Mouse (Mus musculus) frontal cortex, adult (tissue): ENCODE data around the gene Gm49361.

Source experiments
- ATAC-seq: cut with Nextera tagmentation; 2 replicates; pipeline ENCODE4 v1.9.2; 2017; ENCODE audit warnings: mild to moderate bottlenecking, moderate library complexity, mixed read lengths; ENCODE audit not compliant: low TSS enrichment

The Gm49361 gene

GRCm38 (mm10) chr14:57729975-57730499 lies 15.9 kb downstream of the Gm49361 start:
- ATAC-seq, result no peak

DNA sequence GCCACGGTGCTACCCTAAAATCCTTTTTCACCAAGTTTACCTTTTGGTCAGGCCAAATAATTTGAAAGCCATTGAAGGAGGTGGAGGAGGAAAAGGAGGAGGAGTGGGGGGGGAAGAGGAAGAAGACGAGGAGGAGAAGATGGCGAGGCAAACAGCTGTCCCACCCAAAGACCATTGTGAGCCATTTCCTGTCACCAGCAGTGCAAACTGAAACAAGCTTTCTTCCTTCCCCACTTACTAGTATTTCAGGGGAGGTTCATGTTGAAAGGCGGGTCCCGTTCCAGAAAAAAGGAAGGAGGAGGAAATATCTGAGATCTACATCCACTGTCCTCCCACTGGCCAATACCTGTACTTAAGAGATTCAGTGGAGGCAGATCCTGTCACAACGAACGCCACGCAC lies 16.5 kb downstream of the Gm49361 start:
- ATAC-seq, result no peak

- no peak for ATAC-seq
Observed at GRCm38 (mm10) chr14:57726172-57726571, 19.7 kb downstream of the Gm49361 start.

GRCm38 (mm10) chr14:57724473-57724872 lies 21.4 kb downstream of the Gm49361 start:
- no peak; the same call in 1 of the 2 replicates for ATAC-seq

DNA sequence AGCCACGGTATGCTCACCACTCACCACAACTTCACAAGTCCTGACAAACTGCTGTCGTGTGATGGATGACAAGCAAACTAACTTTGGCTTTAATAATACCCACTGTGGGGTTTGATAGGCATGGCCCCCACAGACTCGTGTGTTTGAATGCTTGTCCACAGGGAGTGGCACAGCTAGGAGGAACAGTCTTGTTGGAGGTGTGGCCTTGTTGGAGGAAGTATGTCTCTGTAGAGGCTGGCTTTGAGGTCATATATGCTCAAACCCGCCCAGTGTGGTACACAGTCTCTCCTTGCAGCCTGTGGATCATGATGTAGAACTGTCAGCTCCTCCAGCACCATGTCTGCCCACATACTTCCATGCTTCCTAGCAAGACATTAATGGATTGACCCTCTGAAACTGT lies 27.7 kb downstream of the Gm49361 start:
- no peak for ATAC-seq

GRCm38 (mm10) chr14:57716601-57717245 lies 29.2 kb downstream of the Gm49361 start:
- 0 out of 2 replicates have a peak, but pooled peaks have one; percentile 9 for ATAC-seq

DNA sequence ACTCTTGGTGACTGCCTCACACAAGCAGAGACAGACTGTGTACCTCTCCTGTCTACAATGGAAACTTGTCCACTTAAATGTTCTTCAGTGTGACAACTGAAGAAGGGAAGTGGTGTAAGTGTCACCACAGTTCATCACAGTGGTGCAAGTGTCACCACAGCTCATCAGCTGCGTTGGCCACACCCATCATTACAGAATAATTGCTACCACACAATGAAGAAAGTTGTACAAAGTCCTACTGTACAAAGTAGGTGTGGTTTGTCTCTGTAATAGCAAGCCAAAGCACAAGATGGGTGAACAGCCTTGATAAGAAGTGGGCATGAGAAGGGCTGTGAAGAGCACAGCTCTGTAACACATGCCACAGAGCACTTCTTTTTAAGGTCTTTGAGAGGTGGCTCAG lies 33.0 kb downstream of the Gm49361 start:
- ATAC-seq, result no peak

- ATAC-seq, result no peak
Observed at GRCm38 (mm10) chr14:57711059-57711458, 34.8 kb downstream of the Gm49361 start.

DNA sequence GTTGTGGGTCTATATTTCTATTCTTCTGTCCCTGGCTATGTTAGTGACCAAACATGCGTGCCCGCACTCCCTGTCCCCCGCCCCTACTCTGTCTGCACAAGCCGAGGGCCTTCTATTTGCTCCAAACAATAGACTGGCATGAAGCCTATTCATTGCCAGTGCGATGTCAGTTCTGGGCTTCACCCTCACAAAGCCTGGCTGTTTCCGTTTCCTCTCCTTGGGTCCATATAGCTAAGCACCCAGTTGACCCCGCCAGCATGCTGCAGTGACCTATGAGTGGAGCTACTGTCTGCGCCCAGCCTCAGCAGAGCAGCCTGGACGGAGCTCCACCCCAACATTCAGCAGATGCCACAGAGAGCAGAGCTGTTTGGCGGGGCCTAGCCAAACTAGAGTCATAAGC lies 36.7 kb downstream of the Gm49361 start:
- no peak for ATAC-seq

- ATAC-seq, result no peak
Observed at GRCm38 (mm10) chr14:57708580-57708979, 37.3 kb downstream of the Gm49361 start.

DNA sequence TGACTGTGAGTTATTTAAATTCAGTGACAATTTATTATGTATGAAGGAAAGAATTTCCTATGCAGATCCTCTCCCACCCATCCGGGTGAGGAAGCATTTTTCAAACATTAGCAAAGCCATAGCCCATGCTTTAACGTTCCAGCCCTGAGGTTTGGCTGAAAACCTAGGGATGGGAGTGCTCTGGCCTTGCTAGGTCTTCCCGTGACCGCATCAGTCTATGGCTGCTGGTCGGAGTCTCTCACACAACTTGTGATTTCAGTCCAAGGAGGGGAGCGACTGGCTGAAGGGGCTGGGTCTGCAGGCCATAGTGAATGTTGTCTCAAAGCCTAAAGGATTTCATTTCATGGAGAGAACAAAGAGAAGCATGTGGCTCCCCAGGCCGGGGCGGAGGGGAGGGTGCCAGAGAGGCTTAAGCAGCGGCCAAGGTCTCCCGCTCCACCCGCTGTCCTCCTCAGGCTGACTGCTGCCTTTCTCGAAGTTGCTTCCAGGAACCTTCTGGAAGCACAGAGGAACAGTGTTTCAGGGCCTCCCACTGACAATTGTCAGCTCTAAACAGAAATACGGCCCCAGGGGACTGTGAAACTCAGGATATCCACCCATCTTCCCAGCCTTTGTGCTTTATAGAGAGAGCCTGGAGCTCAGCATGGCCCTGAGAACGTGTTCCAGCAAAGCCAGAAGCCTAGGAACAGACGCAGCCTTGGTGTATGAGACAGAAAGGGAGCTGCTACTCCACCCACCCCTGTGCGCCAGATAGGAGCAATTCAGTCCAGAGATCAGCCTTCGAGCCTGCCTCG lies 38.6 kb downstream of the Gm49361 start:
- ATAC-seq, result peak; percentile 62

DNA sequence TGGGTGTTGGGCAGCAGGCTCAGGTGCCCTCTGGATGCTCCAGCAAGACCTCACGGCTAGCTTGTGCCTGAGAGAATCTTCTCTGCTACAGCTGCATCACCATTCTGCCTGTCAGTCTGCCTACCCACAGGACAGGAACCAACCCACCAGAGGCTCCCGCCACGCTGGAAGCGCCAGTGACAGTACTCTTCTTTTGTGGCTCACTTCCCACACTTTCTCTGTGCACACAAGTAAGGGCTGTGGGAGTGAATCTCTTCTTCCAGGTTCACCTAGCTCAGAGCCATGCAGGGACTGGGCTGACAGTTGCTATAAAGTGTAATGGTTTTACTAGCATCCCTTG lies 39.2 kb downstream of the Gm49361 start:
- peak; percentile 91 for ATAC-seq

GRCm38 (mm10) chr14:57705759-57706158 lies 40.1 kb downstream of the Gm49361 start:
- no peak for ATAC-seq

GRCm38 (mm10) chr14:57705075-57705474 lies 40.8 kb downstream of the Gm49361 start:
- ATAC-seq, result no peak

DNA sequence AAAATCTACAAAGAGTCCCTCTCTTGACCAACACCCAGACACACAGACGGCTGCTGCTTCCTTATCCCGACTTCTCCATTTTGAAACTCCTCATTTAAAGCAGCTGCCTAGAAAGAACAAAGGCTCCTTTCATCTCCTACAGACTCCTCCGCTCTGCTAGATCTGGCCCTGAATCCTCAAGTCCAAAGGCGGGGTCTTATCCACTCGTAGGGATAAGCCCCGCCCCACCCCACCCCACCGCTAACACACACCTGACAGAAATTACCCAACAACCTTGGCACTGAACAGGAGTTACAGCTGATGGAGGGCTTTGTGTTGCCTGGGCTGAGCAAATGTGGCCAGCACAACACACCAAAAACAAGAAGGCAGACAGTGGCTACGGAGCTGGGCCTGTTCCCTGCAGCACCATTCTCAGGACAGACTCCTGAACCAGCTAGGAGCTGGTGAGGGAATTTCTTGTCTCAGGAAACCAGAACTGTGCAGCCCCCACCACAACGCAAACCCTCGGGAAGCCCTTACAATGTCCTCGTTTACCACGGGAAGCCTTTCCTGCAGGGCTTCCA lies 43.9 kb downstream of the Gm49361 start:
- 0 out of 2 replicates have a peak, but pooled peaks have one; percentile 20 for ATAC-seq

GRCm38 (mm10) chr14:57699461-57699970 lies 46.4 kb downstream of the Gm49361 start:
- no peak for ATAC-seq

GRCm38 (mm10) chr14:57699016-57699415 lies 46.9 kb downstream of the Gm49361 start:
- ATAC-seq, result no peak

DNA sequence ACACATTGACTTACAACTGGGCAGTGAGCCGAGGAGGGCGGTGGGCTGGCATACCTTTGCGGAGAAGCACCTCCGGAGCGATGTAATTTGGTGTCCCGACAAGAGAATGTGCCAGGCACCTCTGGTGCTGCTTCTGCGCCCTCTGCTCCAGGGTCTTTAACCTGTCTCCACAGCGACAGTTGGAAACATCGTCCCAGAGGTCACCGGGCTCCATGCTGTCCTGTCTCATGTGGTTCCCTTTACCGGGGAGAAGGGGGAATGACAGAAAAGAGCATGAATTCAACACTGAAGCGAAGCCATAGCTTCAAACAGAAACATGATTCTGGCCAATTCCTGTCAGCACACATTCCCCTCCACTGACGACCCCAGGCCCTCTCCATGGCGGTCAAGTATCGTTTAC lies 49.8 kb downstream of the Gm49361 start:
- ATAC-seq, result no peak

- no peak for ATAC-seq
Observed at GRCm38 (mm10) chr14:57695550-57695949, 50.4 kb downstream of the Gm49361 start.

GRCm38 (mm10) chr14:57694246-57694645 lies 51.7 kb downstream of the Gm49361 start:
- ATAC-seq, result no peak

DNA sequence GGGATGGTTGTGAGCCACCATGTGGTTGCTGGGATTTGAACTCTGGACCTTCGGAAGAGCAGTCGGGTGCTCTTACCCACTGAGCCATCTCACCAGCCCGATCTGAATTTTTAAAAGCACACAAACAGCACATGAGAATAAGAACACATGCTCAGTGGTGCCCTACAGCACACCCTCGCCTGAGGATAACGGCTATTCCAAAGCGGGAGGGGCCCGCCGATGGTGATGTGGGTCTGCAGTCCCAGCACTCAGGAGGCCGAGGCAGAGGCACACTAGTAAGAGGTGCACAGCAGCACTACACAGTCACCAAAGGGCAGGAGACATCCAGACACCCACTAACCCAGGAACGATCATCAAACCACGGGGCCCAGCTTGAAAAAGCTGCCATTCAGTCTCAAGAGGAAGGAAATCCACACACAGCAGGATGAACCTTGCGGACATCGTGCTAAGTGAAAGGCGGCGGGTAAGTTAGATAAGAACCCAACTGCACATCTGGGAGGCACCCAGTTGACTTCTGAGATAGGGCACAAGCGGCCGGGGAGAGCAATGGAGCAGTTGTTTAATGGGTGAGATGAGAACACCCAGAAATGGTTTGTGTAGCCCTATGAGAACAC lies 53.3 kb downstream of the Gm49361 start:
- no peak for ATAC-seq

DNA sequence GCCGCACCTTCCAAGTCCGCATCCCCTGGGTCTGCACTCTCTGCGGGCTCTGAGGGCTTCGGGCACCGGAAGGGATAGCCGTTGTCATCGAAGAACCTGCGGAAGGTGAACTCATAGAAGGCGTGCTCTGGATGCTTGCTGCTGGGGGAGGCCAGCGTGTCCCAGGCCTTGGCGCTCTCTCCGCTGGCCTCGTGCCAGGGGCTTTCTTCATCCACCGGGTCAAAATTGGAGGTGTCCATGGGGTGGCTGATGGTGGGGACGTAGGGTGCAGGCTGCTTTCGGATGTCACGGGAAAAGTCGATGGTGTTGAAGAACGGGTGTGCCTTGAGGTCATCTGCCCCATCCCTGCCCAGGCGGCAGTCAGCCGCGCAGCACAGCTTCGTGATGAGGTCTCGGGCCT lies 54.6 kb downstream of the Gm49361 start:
- no peak for ATAC-seq
